Mouse (Mus musculus) hindbrain, embryonic 10.5 days (tissue): ENCODE measurements around the gene Pacrg. TPM values are rescaled to one million over a fixed set of nuclear protein-coding genes. Genes with fewer than 3 reads are reported as not detected.

Experiments used
- DNase-seq: peaks from one replicate; pipeline ENCODE4 v3.0.0-alpha.2; 2017; ENCODE audit warnings: low spot score
- H3K27ac ChIP-seq: fragments of 300-500 bp; sonication (generic); 2 replicates; pipeline ENCODE4 v1.5.1; 2016; ENCODE audit warnings: mild to moderate bottlenecking, moderate library complexity
- H3K27me3 ChIP-seq: fragments of 300-500 bp; sonication (generic); 2 replicates; pipeline ENCODE4 v1.6.1; 2016; ENCODE audit warnings: mild to moderate bottlenecking; ENCODE audit not compliant: poor library complexity, insufficient read depth, severe bottlenecking
- H3K36me3 ChIP-seq: fragments of 300-500 bp; sonication (generic); 2 replicates; pipeline ENCODE4 v1.6.1; 2016; ENCODE audit warnings: mild to moderate bottlenecking, moderate library complexity
- H3K4me1 ChIP-seq: fragments of 300-500 bp; sonication (generic); replicated peaks from 2 replicates; pipeline ENCODE4 v1.6.1; 2016; ENCODE audit warnings: mild to moderate bottlenecking
- H3K4me3 ChIP-seq: fragments of 300-500 bp; sonication (generic); 2 replicates; pipeline ENCODE4 v1.5.1; 2016; ENCODE audit warnings: mild to moderate bottlenecking, moderate library complexity
- H3K9me3 ChIP-seq: fragments of 300-500 bp; sonication (generic); 2 replicates; pipeline ENCODE4 v1.6.1; 2016; ENCODE audit warnings: mild to moderate bottlenecking, moderate library complexity
- WGBS: fragments of 180-500 bp; shearing (Covaris S2); methylation state at CpG from one replicate; pipeline ENCODE4 v1.1.7; 2016; 5-methylcytosine and 5-hydroxymethylcytosine counted together
- polyA plus RNA-seq: library from polyadenylated mRNA; unstranded; fragments of >200 nt; fragmentation: Nextera tagmentation; extraction: Ambion mirVana; gene quantifications from 2 replicates; pipeline ENCODE4 v1.2.1, GENCODE M21; 2016

Gene Pacrg
- polyA plus RNA-seq, 1 experiment from 2014 or later, result 5.5 TPM

GRCm38 (mm10) chr17:10724853-10725252 lies 115.3 kb downstream of the Pacrg start:
- no peaks in the 10 kb centered on the region for H3K36me3 ChIP-seq
- no peak for DNase-seq
- H3K27me3 ChIP-seq, result no peaks in the 10 kb centered on the region
- H3K9me3 ChIP-seq, result no peaks in the 10 kb centered on the region
- WGBS, result 91% methylated on average over 3 of the region's 3 CpGs
- no peaks in the 10 kb centered on the region for H3K4me1 ChIP-seq
- H3K4me3 ChIP-seq, result no peak overlapping the region
- H3K27ac ChIP-seq, result no peak overlapping the region

DNA sequence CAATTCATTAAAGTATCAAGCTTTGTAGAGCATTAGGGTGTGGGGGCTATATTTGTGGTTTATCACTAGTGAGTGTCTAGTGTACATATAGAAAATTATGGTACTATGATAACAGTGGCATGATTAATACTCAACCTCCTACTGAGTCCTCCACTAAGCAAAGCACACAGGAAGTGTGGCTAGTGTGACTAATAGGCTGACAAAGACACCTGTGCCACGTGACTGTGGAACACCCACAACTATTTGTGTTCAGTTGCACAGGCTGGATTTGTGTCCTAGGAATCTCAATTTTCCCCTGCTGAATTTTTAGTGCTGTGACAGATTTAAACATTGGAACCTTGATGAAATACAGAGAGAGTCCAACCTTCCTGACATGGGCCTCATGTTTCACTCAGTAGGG lies 118.5 kb downstream of the Pacrg start:
- H3K9me3 ChIP-seq, result no peaks in the 10 kb centered on the region
- WGBS, result 65% methylated on average over 1 of the region's 1 CpGs
- H3K4me3 ChIP-seq, result no peak overlapping the region
- no peak overlapping the region for H3K27ac ChIP-seq
- no peaks in the 10 kb centered on the region for H3K36me3 ChIP-seq
- no peaks in the 10 kb centered on the region for H3K4me1 ChIP-seq
- H3K27me3 ChIP-seq, result no peaks in the 10 kb centered on the region
- no peak for DNase-seq

GRCm38 (mm10) chr17:10717148-10717547 lies 123.0 kb downstream of the Pacrg start:
- no peak for DNase-seq
- no peaks in the 10 kb centered on the region for H3K27me3 ChIP-seq
- H3K36me3 ChIP-seq, result no peaks in the 10 kb centered on the region
- no peak overlapping the region for H3K27ac ChIP-seq
- H3K4me1 ChIP-seq, result no peaks in the 10 kb centered on the region
- no peaks in the 10 kb centered on the region for H3K9me3 ChIP-seq
- WGBS, result 92% methylated on average over 1 of the region's 1 CpGs
- no peak overlapping the region for H3K4me3 ChIP-seq

DNA sequence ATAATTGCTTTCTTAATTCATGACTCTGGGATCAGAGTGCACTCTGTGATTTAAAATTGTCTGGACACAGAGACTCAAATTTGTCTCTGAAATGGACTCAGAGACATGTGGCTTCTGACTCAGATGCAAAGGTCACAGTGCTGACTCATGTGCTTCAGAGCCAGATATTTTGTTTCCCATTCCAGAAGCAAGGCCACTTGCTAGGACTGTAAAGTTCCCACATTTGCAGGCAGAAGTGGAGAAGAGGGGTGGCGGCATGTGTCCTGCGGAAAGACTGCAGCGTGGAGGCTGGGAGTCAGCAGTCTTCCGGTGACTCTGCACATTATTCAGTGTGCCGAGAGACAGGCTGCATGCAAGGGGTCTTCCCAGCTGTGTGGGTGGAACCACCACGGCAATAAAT lies 137.3 kb downstream of the Pacrg start:
- 71% methylated on average over 6 of the region's 6 CpGs for WGBS

GRCm38 (mm10) chr17:10698041-10698440 lies 142.1 kb downstream of the Pacrg start:
- H3K36me3 ChIP-seq, result no peaks in the 10 kb centered on the region
- no peaks in the 10 kb centered on the region for H3K9me3 ChIP-seq
- H3K27ac ChIP-seq, result no peak overlapping the region
- H3K4me1 ChIP-seq, result no peaks in the 10 kb centered on the region
- WGBS, result 78% methylated on average over 8 of the region's 8 CpGs
- H3K4me3 ChIP-seq, result no peak overlapping the region
- no peak for DNase-seq
- H3K27me3 ChIP-seq, result no peaks in the 10 kb centered on the region

More for the DNA sequence above, 137.3 kb downstream of the Pacrg start:
- Histone ChIP-seq H3K27ac (no peak overlapping the region), H3K36me3 (no peaks in the 10 kb centered on the region), H3K9me3 (no peaks in the 10 kb centered on the region), H3K27me3 (no peaks in the 10 kb centered on the region), H3K4me1 (no peaks in the 10 kb centered on the region), H3K4me3 (no peak overlapping the region)
- DNase-seq, result no peak

DNA sequence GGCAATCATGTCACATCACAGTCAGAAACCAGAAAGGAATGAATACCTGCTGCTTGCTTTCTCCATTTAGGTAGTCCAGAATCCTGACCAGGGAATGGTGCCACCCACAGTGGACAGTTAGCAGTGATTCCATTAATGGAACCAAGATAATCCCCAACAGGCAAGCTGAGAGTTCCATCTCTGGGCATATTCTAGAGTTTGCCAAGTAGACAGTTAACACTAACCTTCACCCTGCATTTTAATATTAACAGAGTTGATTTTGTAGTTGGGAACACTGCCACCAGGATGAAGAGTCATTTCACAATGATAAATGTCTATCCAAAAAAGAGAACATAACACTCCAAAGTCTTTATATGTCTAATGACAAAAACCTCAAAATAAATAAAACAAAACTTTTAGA lies 144.7 kb downstream of the Pacrg start:
- H3K9me3 ChIP-seq, result no peaks in the 10 kb centered on the region
- no peak overlapping the region for H3K4me3 ChIP-seq
- no peak for DNase-seq
- H3K36me3 ChIP-seq, result no peaks in the 10 kb centered on the region
- H3K4me1 ChIP-seq, result no peaks in the 10 kb centered on the region
- no peak overlapping the region for H3K27ac ChIP-seq
- no peaks in the 10 kb centered on the region for H3K27me3 ChIP-seq

DNA sequence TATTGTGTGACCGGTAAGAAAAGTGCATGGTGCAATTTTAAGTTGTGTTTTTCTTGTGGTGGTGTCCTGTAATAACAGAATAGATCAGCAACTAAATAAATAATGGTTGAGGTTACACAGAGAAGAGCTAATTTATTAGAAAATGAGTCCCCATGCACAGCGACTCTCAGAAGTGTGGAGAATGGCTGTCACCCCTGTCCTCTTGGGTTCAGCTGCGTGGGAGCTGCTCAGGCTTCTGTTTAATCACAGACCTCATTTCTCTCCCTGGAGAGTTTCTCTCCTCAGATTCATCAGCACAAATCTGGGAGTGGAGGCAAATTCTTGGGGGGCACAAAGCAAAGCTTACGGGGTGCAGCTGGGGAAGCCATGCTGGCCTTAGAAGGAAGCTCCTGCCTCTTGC lies 163.0 kb downstream of the Pacrg start:
- WGBS, result 91% methylated on average over 4 of the region's 4 CpGs

GRCm38 (mm10) chr17:10675536-10675935 lies 164.6 kb downstream of the Pacrg start:
- Histone ChIP-seq H3K27me3 (no peaks in the 10 kb centered on the region), H3K27ac (no peak overlapping the region), H3K9me3 (no peaks in the 10 kb centered on the region), H3K4me1 (no peaks in the 10 kb centered on the region), H3K4me3 (no peak overlapping the region), H3K36me3 (no peaks in the 10 kb centered on the region)
- WGBS, result 71% methylated on average over 5 of the region's 5 CpGs
- DNase-seq, result no peak

More for the DNA sequence above, 163.0 kb downstream of the Pacrg start:
- no peak for DNase-seq
- Histone ChIP-seq H3K27me3 (no peaks in the 10 kb centered on the region), H3K4me3 (no peak overlapping the region), H3K9me3 (no peaks in the 10 kb centered on the region), H3K4me1 (no peaks in the 10 kb centered on the region), H3K36me3 (no peaks in the 10 kb centered on the region), H3K27ac (no peak overlapping the region)

DNA sequence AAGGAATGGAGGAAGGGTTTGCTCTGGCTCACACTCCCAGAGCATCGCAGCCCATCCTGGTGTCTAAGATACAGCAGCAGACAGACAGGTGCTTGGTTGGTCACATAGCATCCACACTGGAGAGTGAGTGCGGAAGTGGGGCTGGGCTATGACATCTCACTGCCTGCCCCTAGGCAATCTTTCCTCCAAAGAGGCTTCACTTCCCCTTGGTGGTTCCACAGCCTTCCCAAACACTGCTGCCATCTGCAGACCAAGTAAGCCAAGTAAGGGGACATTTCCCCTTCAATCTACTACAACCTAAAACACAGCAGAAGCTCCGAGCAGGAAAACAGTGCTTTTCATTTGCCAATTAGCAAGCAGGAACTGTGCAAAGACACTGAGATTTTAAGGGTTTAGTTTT lies 165.1 kb downstream of the Pacrg start:
- no peaks in the 10 kb centered on the region for H3K36me3 ChIP-seq
- no peaks in the 10 kb centered on the region for H3K27me3 ChIP-seq
- no peak overlapping the region for H3K4me3 ChIP-seq
- 70% methylated on average over 3 of the region's 3 CpGs for WGBS
- H3K4me1 ChIP-seq, result no peaks in the 10 kb centered on the region
- DNase-seq, result no peak
- no peaks in the 10 kb centered on the region for H3K9me3 ChIP-seq
- H3K27ac ChIP-seq, result no peak overlapping the region

DNA sequence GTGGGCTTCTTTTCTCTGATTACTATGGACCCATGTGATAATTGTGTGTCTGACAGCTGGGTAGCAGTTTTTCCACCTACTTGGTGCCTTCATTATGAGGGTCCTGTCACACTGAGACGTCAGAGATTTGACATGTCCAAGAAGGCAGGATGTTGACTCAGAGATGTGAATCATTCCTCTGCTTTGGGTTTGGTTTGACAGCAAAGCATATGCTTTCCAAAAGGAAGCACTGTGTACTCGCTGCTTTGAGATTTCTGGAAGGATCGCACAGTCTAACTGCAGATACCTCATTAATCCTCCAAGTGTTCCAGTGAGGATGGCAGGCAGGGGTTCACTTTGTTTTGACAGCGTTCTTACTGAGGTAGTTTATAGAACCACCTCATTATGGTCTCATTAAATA lies 178.8 kb downstream of the Pacrg start:
- no peak overlapping the region for H3K27ac ChIP-seq
- H3K36me3 ChIP-seq, result no peaks in the 10 kb centered on the region
- H3K9me3 ChIP-seq, result no peaks in the 10 kb centered on the region
- no peak overlapping the region for H3K4me3 ChIP-seq
- 84% methylated on average over 4 of the region's 4 CpGs for WGBS
- H3K27me3 ChIP-seq, result no peaks in the 10 kb centered on the region
- no peak for DNase-seq
- H3K4me1 ChIP-seq, result no peaks in the 10 kb centered on the region

DNA sequence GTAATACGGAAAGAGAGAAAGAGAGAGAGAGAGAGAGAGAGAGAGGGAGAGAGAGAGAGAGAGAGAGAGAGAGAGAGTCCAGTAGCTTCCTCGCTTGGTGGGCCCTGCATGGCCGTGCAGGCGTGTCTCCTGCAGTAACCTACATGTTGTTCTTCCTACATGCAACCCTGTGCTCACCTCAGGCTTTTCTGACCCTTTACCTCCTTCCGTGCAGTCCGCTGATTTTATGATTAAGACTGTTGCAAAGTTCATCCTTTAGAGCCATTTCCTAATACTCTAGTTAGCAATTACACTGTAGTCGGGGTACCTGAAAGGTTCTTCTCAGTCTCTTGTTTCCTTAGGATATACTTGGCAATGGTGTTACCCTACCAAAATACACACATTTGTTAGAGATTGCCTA lies 196.5 kb downstream of the Pacrg start:
- 92% methylated on average over 7 of the region's 7 CpGs for WGBS
- Histone ChIP-seq H3K4me3 (no peak overlapping the region), H3K27me3 (no peaks in the 10 kb centered on the region), H3K27ac (no peak overlapping the region), H3K36me3 (no peaks in the 10 kb centered on the region), H3K9me3 (no peaks in the 10 kb centered on the region), H3K4me1 (no peaks in the 10 kb centered on the region)
- no peak for DNase-seq

- H3K27ac ChIP-seq, result no peak overlapping the region
- H3K36me3 ChIP-seq, result no peaks in the 10 kb centered on the region
- no peaks in the 10 kb centered on the region for H3K4me1 ChIP-seq
- no peak overlapping the region for H3K4me3 ChIP-seq
- no peaks in the 10 kb centered on the region for H3K27me3 ChIP-seq
- WGBS, result 81% methylated on average over 1 of the region's 1 CpGs
- DNase-seq, result no peak
- no peaks in the 10 kb centered on the region for H3K9me3 ChIP-seq
Measured at GRCm38 (mm10) chr17:10639816-10640215, 200.3 kb downstream of the Pacrg start.

DNA sequence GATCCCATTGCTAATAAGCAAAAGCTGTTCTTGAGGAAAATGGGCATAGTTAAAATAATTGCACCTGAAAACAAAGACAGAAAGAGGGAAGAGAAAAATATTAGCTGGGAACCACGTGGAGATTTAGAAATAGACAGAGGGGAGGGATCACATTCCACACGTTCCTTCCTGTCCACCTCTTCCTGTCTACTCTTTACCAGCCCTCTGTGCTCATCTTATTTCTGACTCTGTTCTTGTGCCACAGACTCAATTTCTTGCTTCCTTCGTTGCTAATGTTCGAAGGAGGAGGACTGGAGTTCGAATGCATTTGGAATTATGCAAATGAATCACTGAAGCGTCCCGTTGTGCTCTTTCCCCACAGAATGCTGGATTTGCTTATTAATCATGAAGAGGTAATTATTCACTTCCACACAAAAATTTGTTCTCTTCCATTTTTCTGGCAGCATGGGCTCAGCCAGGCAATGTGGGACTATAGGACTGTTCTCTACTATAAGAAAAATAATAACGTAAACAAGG lies 204.1 kb downstream of the Pacrg start:
- H3K27me3 ChIP-seq, result no peaks in the 10 kb centered on the region

GRCm38 (mm10) chr17:10635470-10635869 lies 204.6 kb downstream of the Pacrg start:
- Histone ChIP-seq H3K27ac (no peak overlapping the region), H3K27me3 (no peaks in the 10 kb centered on the region), H3K4me1 (peaks cover 16% of the 10 kb centered on the region), H3K36me3 (no peaks in the 10 kb centered on the region), H3K9me3 (no peaks in the 10 kb centered on the region), H3K4me3 (no peak overlapping the region)
- 95% methylated on average over 11 of the region's 11 CpGs for WGBS
- no peak for DNase-seq

More for the DNA sequence above, 204.1 kb downstream of the Pacrg start:
- Histone ChIP-seq H3K4me1 (peaks cover 10% of the 10 kb centered on the region), H3K27ac (no peak overlapping the region), H3K36me3 (no peaks in the 10 kb centered on the region), H3K9me3 (no peaks in the 10 kb centered on the region), H3K4me3 (no peak overlapping the region)
- DNase-seq, result no peak
- WGBS, result 82% methylated on average over 8 of the region's 8 CpGs
